Mouse (Mus musculus) midbrain, embryonic 10.5 days (tissue): ENCODE data around the gene Crim1. TPM values are rescaled to one million over a fixed set of nuclear protein-coding genes. Genes with fewer than 3 reads are reported as not detected.

Experiments used
- DNase-seq: peaks from one replicate; pipeline ENCODE4 v3.0.0-alpha.2; 2017; ENCODE audit warnings: low spot score
- H3K27ac ChIP-seq: fragments of 300-500 bp; sonication (generic); replicated peaks from 2 replicates; pipeline ENCODE4 v1.5.1; 2016; ENCODE audit warnings: mild to moderate bottlenecking
- H3K27me3 ChIP-seq: fragments of 300-500 bp; sonication (generic); 2 replicates; pipeline ENCODE4 v1.6.1; 2016; ENCODE audit warnings: low read depth, mild to moderate bottlenecking; ENCODE audit not compliant: poor library complexity, severe bottlenecking
- H3K36me3 ChIP-seq: fragments of 300-500 bp; sonication (generic); 2 replicates; pipeline ENCODE4 v1.6.1; 2016; ENCODE audit warnings: mild to moderate bottlenecking, moderate library complexity
- H3K4me1 ChIP-seq: fragments of 300-500 bp; sonication (generic); 2 replicates; pipeline ENCODE4 v1.6.1; 2016
- H3K4me3 ChIP-seq: fragments of 300-500 bp; sonication (generic); 2 replicates; pipeline ENCODE4 v1.5.1; 2016; ENCODE audit warnings: mild to moderate bottlenecking, moderate library complexity
- H3K9me3 ChIP-seq: fragments of 300-500 bp; sonication (generic); replicated peaks from 2 replicates; pipeline ENCODE4 v1.6.1; 2016; ENCODE audit warnings: mild to moderate bottlenecking
- WGBS: fragments of 180-500 bp; shearing (Covaris S2); methylation state at CpG from one replicate; pipeline ENCODE4 v1.1.7; 2016; 5-methylcytosine and 5-hydroxymethylcytosine counted together
- polyA plus RNA-seq: library from polyadenylated mRNA; unstranded; fragments of >200 nt; fragmentation: Nextera tagmentation; extraction: Ambion mirVana; gene quantifications from 2 replicates; pipeline ENCODE4 v1.2.1, GENCODE M21; 2016

The Crim1 gene
- polyA plus RNA-seq: 2.8 and 4.9 TPM in 2 replicates

GRCm38 (mm10) chr17:78199626-78200560 is at the start of gene Crim1:
Crim1 (plus strand) TSS chr17:78200248.
- Histone ChIP-seq H3K4me3 (peak within 1 kb of the TSS; percentile 90), H3K27me3 (peaks cover 19% of the 10 kb centered on the region), H3K9me3 (no peaks in the 10 kb centered on the region), H3K36me3 (no peaks in the 10 kb centered on the region), H3K27ac (peak within 1 kb of the TSS; percentile 95), H3K4me1 (peaks cover 55% of the 10 kb centered on the region)
- WGBS: under 1% methylated on average over 71 of the region's 90 CpGs
- peak; percentile 88 for DNase-seq

GRCm38 (mm10) chr17:78151479-78152282 is 48.4 kb upstream of the Crim1 start:
- Histone ChIP-seq H3K4me3 (no peak overlapping the region), H3K27ac (no peak overlapping the region), H3K27me3 (no peaks in the 10 kb centered on the region), H3K4me1 (0 out of 2 replicates have a peak, but pooled peaks cover 2% of the 10 kb centered on the region), H3K9me3 (no peaks in the 10 kb centered on the region), H3K36me3 (no peaks in the 10 kb centered on the region)
- DNase-seq: no peak
- 82% methylated on average over 13 of the region's 13 CpGs for WGBS

GRCm38 (mm10) chr17:78163278-78163677 is 36.8 kb upstream of the Crim1 start:
- no peaks in the 10 kb centered on the region for H3K9me3 ChIP-seq
- H3K27ac ChIP-seq: no peak overlapping the region
- DNase-seq: peak; percentile 37
- H3K36me3 ChIP-seq: no peaks in the 10 kb centered on the region
- WGBS: 35% methylated on average over 5 of the region's 5 CpGs
- no peaks in the 10 kb centered on the region for H3K4me1 ChIP-seq
- no peaks in the 10 kb centered on the region for H3K27me3 ChIP-seq
- no peak overlapping the region for H3K4me3 ChIP-seq

GRCm38 (mm10) chr17:78163724-78164236 is 36.3 kb upstream of the Crim1 start:
- DNase-seq: no peak
- Histone ChIP-seq H3K27ac (no peak overlapping the region), H3K36me3 (no peaks in the 10 kb centered on the region), H3K4me1 (no peaks in the 10 kb centered on the region), H3K9me3 (no peaks in the 10 kb centered on the region), H3K27me3 (no peaks in the 10 kb centered on the region), H3K4me3 (no peak overlapping the region)
- WGBS: 84% methylated on average over 10 of the region's 10 CpGs

- Histone ChIP-seq H3K36me3 (no peaks in the 10 kb centered on the region), H3K27ac (no peak overlapping the region), H3K4me3 (no peak overlapping the region), H3K27me3 (no peaks in the 10 kb centered on the region), H3K9me3 (no peaks in the 10 kb centered on the region), H3K4me1 (no peaks in the 10 kb centered on the region)
- no peak for DNase-seq
Observed at GRCm38 (mm10) chr17:78165855-78166254, 34.2 kb upstream of the Crim1 start.

- Histone ChIP-seq H3K9me3 (no peaks in the 10 kb centered on the region), H3K27ac (no peak overlapping the region), H3K36me3 (no peaks in the 10 kb centered on the region), H3K4me1 (no peaks in the 10 kb centered on the region), H3K4me3 (no peak overlapping the region), H3K27me3 (no peaks in the 10 kb centered on the region)
- WGBS: 89% methylated on average over 4 of the region's 4 CpGs
- DNase-seq: no peak
Observed at GRCm38 (mm10) chr17:78166566-78166965, 33.5 kb upstream of the Crim1 start.

GRCm38 (mm10) chr17:78172371-78172770 is 27.7 kb upstream of the Crim1 start:
- 79% methylated on average over 2 of the region's 2 CpGs for WGBS
- Histone ChIP-seq H3K4me1 (no peaks in the 10 kb centered on the region), H3K27me3 (no peaks in the 10 kb centered on the region), H3K4me3 (no peak overlapping the region), H3K27ac (no peak overlapping the region), H3K36me3 (no peaks in the 10 kb centered on the region), H3K9me3 (no peaks in the 10 kb centered on the region)
- DNase-seq: no peak

- H3K4me1 ChIP-seq: no peaks in the 10 kb centered on the region
- peak; percentile 4 for DNase-seq
- no peaks in the 10 kb centered on the region for H3K36me3 ChIP-seq
- H3K9me3 ChIP-seq: no peaks in the 10 kb centered on the region
- H3K4me3 ChIP-seq: no peak overlapping the region
- no peaks in the 10 kb centered on the region for H3K27me3 ChIP-seq
- H3K27ac ChIP-seq: no peak overlapping the region
- whole genome bisulfite sequencing: 94% methylated on average over 6 of the region's 6 CpGs
Observed at GRCm38 (mm10) chr17:78180766-78181165, 19.3 kb upstream of the Crim1 start.

- H3K4me3 ChIP-seq: no peak overlapping the region
- 91% methylated on average over 5 of the region's 5 CpGs for WGBS
- no peak for DNase-seq
- no peak overlapping the region for H3K27ac ChIP-seq
- H3K9me3 ChIP-seq: no peaks in the 10 kb centered on the region
- peaks cover 20% of the 10 kb centered on the region for H3K4me1 ChIP-seq
- peaks cover 19% of the 10 kb centered on the region for H3K27me3 ChIP-seq
- H3K36me3 ChIP-seq: no peaks in the 10 kb centered on the region
Observed at GRCm38 (mm10) chr17:78196184-78196583, 3.9 kb upstream of the Crim1 start.

- Histone ChIP-seq H3K27ac (no peak overlapping the region), H3K4me3 (no peak overlapping the region), H3K9me3 (no peaks in the 10 kb centered on the region), H3K27me3 (peaks cover 19% of the 10 kb centered on the region), H3K4me1 (peaks cover 29% of the 10 kb centered on the region), H3K36me3 (no peaks in the 10 kb centered on the region)
- peak; percentile 58 for DNase-seq
- 24% methylated on average over 7 of the region's 7 CpGs for WGBS
Observed at GRCm38 (mm10) chr17:78197111-78197510, 2.9 kb upstream of the Crim1 start.

GRCm38 (mm10) chr17:78198140-78198539 is 1.9 kb upstream of the Crim1 start:
- Histone ChIP-seq H3K27ac (no peak overlapping the region), H3K4me3 (no peak overlapping the region), H3K36me3 (no peaks in the 10 kb centered on the region), H3K9me3 (no peaks in the 10 kb centered on the region), H3K4me1 (peaks cover 40% of the 10 kb centered on the region), H3K27me3 (peaks cover 19% of the 10 kb centered on the region)
- WGBS: 78% methylated on average over 4 of the region's 4 CpGs
- no peak for DNase-seq

- peaks cover 45% of the 10 kb centered on the region for H3K4me1 ChIP-seq
- no peak overlapping the region for H3K27ac ChIP-seq
- H3K27me3 ChIP-seq: peaks cover 19% of the 10 kb centered on the region
- no peaks in the 10 kb centered on the region for H3K36me3 ChIP-seq
- DNase-seq: no peak
- 11% methylated on average over 4 of the region's 4 CpGs for WGBS
- no peaks in the 10 kb centered on the region for H3K9me3 ChIP-seq
- peak overlapping the region; percentile 90 for H3K4me3 ChIP-seq
Observed at GRCm38 (mm10) chr17:78198820-78199219, 1.2 kb upstream of the Crim1 start.
